Mouse (Mus musculus): Measurements from ENCODE around the gene Fam234b. TPM values are rescaled to one million over a fixed set of nuclear protein-coding genes. Genes with fewer than 3 reads are reported as not detected.

The Fam234b gene
- polyA plus RNA-seq, 1 experiment from 2014 or later: 7.9 TPM

- no peak for ATAC-seq (ENCODE audit: insufficient number of reproducible peaks, insufficient read depth, low FRiP score, low read depth)
- Histone ChIP-seq H3K9me3 (ENCODE audit: control insufficient read depth, low read length) (no peaks in the 10 kb centered on the region), H3K4me3 (ENCODE audit: control insufficient read depth in 1 of 2, insufficient read depth in 1 of 2, low read depth in 1 of 2, low read length in 2 of 2) (no peak overlapping the region), H3K36me3 (ENCODE audit: control insufficient read depth, insufficient read depth, low read length) (peaks cover 14% of the 10 kb centered on the region), H3K27me3 (ENCODE audit: control insufficient read depth, insufficient read depth, low read length) (no peaks in the 10 kb centered on the region), H3K27ac (replicated peaks in 1 of 2; ENCODE audit: control insufficient read depth in 1 of 2, insufficient read depth in 1 of 2, low read depth in 2 of 2, low read length in 2 of 2) (no peak overlapping the region), H3K9ac (ENCODE audit: low read length) (no peak overlapping the region), H3K4me1 (ENCODE audit: control insufficient read depth in 2 of 2, insufficient read depth in 2 of 2, low read length in 2 of 2) (peaks cover 13 to 18% of the 10 kb centered on the region in 2 experiments), H3K4me2 (ENCODE audit: low read length) (no peak overlapping the region)
- 33% methylated on average over 4 of the region's 4 CpGs for WGBS
Observed at GRCm38 (mm10) chr6:135238211-135238610, 40.4 kb downstream of the Fam234b start.

GRCm38 (mm10) chr6:135240361-135240760 is 42.6 kb downstream of the Fam234b start:
- H3K4me2 ChIP-seq (ENCODE audit: low read length): no peak overlapping the region
- H3K4me1 ChIP-seq (ENCODE audit: control insufficient read depth in 2 of 2, insufficient read depth in 2 of 2, low read length in 2 of 2): peaks cover 13 to 18% of the 10 kb centered on the region in 2 experiments
- no peak overlapping the region for H3K9ac ChIP-seq (ENCODE audit: low read length)
- no peak for ATAC-seq (ENCODE audit: insufficient number of reproducible peaks, insufficient read depth, low FRiP score, low read depth)
- H3K4me3 ChIP-seq (ENCODE audit: control insufficient read depth in 1 of 2, insufficient read depth in 1 of 2, low read depth in 1 of 2, low read length in 2 of 2): no peak overlapping the region
- H3K9me3 ChIP-seq (ENCODE audit: control insufficient read depth, low read length): no peaks in the 10 kb centered on the region
- WGBS: 85% methylated on average over 8 of the region's 8 CpGs
- peaks cover 3% of the 10 kb centered on the region; the same call in 1 of the 2 replicates for H3K36me3 ChIP-seq (ENCODE audit: control insufficient read depth, insufficient read depth, low read length)
- no peak overlapping the region for H3K27ac ChIP-seq (replicated peaks in 1 of 2; ENCODE audit: control insufficient read depth in 1 of 2, insufficient read depth in 1 of 2, low read depth in 2 of 2, low read length in 2 of 2)
- no peaks in the 10 kb centered on the region for H3K27me3 ChIP-seq (ENCODE audit: control insufficient read depth, insufficient read depth, low read length)

GRCm38 (mm10) chr6:135245586-135245985 is 47.8 kb downstream of the Fam234b start:
- Histone ChIP-seq H3K4me2 (ENCODE audit: low read length) (no peak overlapping the region), H3K36me3 (ENCODE audit: control insufficient read depth, insufficient read depth, low read length) (no peaks in the 10 kb centered on the region), H3K27me3 (ENCODE audit: control insufficient read depth, insufficient read depth, low read length) (no peaks in the 10 kb centered on the region), H3K4me3 (ENCODE audit: control insufficient read depth in 1 of 2, insufficient read depth in 1 of 2, low read depth in 1 of 2, low read length in 2 of 2) (no peak overlapping the region), H3K9ac (ENCODE audit: low read length) (no peak overlapping the region), H3K4me1 (ENCODE audit: control insufficient read depth in 2 of 2, insufficient read depth in 2 of 2, low read length in 2 of 2) (peaks cover 18 to 19% of the 10 kb centered on the region in 2 experiments), H3K27ac (replicated peaks in 1 of 2; ENCODE audit: control insufficient read depth in 1 of 2, insufficient read depth in 1 of 2, low read depth in 2 of 2, low read length in 2 of 2) (no peak overlapping the region), H3K9me3 (ENCODE audit: control insufficient read depth, low read length) (no peaks in the 10 kb centered on the region)
- ATAC-seq (ENCODE audit: insufficient number of reproducible peaks, insufficient read depth, low FRiP score, low read depth): no peak
- WGBS: 74% methylated on average over 8 of the region's 8 CpGs

DNA sequence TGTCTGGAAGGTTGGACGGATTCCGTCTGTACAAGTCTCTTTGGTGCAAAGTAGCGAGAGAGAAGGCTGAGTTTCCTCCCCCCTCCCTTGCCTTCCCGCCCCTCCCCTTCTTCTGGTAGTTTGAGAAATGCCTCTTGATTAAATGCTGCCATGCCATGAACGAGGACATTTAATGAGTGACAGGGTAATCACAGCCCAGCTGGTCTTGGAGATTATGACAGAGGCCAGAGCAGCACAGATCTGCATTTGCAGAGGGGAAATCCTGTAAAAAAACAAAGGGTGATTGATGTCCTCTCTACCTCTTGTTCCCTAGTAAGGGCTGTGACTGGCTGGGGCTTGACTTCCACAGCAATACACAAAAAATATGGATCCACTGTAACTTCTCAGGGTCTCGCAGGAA is 50.1 kb downstream of the Fam234b start:
- H3K4me1 ChIP-seq (ENCODE audit: control insufficient read depth in 2 of 2, insufficient read depth in 2 of 2, low read length in 2 of 2): peaks cover 25 to 29% of the 10 kb centered on the region in 2 experiments
- no peaks in the 10 kb centered on the region for H3K9me3 ChIP-seq (ENCODE audit: control insufficient read depth, low read length)
- no peak overlapping the region for H3K27ac ChIP-seq (replicated peaks in 1 of 2; ENCODE audit: control insufficient read depth in 1 of 2, insufficient read depth in 1 of 2, low read depth in 2 of 2, low read length in 2 of 2)
- no peak for ATAC-seq (ENCODE audit: insufficient number of reproducible peaks, insufficient read depth, low FRiP score, low read depth)
- H3K36me3 ChIP-seq (ENCODE audit: control insufficient read depth, insufficient read depth, low read length): no peaks in the 10 kb centered on the region
- no peak overlapping the region for H3K9ac ChIP-seq (ENCODE audit: low read length)
- peaks cover 4% of the 10 kb centered on the region; the same call in 1 of the 2 replicates for H3K27me3 ChIP-seq (ENCODE audit: control insufficient read depth, insufficient read depth, low read length)
- H3K4me2 ChIP-seq (ENCODE audit: low read length): no peak overlapping the region
- H3K4me3 ChIP-seq (ENCODE audit: control insufficient read depth in 1 of 2, insufficient read depth in 1 of 2, low read depth in 1 of 2, low read length in 2 of 2): no peak overlapping the region
- 47% methylated on average over 6 of the region's 6 CpGs for WGBS

DNA sequence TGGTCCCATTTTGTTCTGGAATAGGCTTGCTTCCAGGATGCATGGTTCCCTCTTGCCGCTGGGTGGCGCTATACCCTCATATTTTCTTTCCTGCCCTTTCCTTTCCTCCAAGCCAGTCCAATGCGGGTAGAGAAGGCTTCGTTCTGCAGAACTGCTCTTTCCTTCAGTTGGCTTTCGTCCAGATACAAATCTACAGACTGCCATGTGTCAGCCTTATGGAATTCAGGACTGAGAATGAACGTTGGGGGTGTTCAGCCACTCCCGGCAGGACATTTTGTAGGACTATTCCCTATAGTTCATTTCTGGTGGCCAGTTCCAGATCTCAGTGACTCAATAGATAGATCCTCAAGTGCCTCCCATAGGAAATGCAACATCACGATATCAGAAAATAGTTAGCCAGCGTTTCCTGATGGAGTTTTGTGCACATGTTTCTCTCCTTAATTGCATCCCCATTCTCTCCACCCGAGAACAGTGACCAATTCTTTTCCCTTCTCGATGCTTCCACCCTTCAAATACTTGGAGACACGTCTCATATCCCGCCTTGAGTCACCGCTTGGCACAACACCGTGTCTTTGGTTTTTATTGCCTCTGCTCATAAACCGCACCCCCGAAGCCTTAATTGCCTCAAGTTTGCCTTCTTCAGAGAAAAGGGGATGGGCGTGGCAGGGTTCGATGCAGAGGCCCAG is 52.2 kb downstream of the Fam234b start:
- Histone ChIP-seq H3K4me1 (ENCODE audit: control insufficient read depth in 2 of 2, insufficient read depth in 2 of 2, low read length in 2 of 2) (peaks cover 27 to 29% of the 10 kb centered on the region in 2 experiments), H3K4me3 (ENCODE audit: control insufficient read depth in 1 of 2, insufficient read depth in 1 of 2, low read depth in 1 of 2, low read length in 2 of 2) (no peak overlapping the region)
- 39% methylated on average over 19 of the region's 19 CpGs for whole genome bisulfite sequencing

DNA sequence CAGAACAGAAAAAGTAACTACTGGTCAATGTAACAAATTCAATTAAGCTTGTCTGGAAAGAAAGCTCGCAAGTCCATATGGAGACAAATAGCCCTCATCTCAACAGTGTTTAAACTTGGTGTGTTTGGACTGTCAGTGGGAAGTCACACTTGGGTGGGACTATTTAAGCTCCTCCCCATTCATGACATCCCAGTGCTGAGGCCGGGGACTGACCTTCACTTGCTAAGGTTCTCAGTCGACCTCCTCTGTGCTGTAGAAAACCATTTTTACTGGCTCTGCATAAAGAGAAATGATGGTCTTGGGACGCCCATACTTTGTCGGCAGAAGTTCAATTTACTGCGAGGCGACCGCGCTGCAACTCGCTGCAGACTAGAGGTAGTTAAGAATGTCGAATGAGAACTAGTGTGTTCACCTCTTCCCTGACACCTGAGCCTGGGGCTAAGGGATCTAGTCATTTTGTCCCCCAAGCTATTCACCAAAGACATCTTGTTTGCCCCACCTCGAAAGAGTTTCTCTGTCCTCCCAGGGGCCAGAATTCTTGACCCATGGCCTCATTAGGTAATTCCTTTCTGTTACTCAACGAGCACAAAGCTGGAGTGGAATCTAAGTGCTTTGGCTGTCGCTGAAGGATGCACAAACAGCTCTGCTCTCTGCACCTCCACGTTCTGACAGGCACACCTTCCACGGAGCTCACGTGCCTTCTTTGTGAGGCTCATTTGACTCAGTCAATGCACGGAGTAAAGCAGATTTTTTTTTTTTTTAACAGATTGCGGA is 53.3 kb downstream of the Fam234b start:
- peak overlapping the region; percentile 59 to 71 for H3K27ac ChIP-seq (replicated peaks in 1 of 2; ENCODE audit: control insufficient read depth in 1 of 2, insufficient read depth in 1 of 2, low read depth in 2 of 2, low read length in 2 of 2)
- no peaks in the 10 kb centered on the region for H3K36me3 ChIP-seq (ENCODE audit: control insufficient read depth, insufficient read depth, low read length)
- H3K4me1 ChIP-seq (ENCODE audit: control insufficient read depth in 2 of 2, insufficient read depth in 2 of 2, low read length in 2 of 2): peaks cover 27% of the 10 kb centered on the region in 2 experiments
- no peak overlapping the region for H3K9ac ChIP-seq (ENCODE audit: low read length)
- WGBS: 64% methylated on average over 19 of the region's 19 CpGs
- no peak for ATAC-seq (ENCODE audit: insufficient number of reproducible peaks, insufficient read depth, low FRiP score, low read depth)
- H3K27me3 ChIP-seq (ENCODE audit: control insufficient read depth, insufficient read depth, low read length): peaks cover 4% of the 10 kb centered on the region; the same call in 1 of the 2 replicates
- no peak overlapping the region for H3K4me3 ChIP-seq (ENCODE audit: control insufficient read depth in 1 of 2, insufficient read depth in 1 of 2, low read depth in 1 of 2, low read length in 2 of 2)
- H3K9me3 ChIP-seq (ENCODE audit: control insufficient read depth, low read length): peaks cover 8% of the 10 kb centered on the region; the same call in 1 of the 2 replicates
- peak overlapping the region; percentile 63; the same call in 1 of the 2 replicates for H3K4me2 ChIP-seq (ENCODE audit: low read length)

More for the DNA sequence above, 52.2 kb downstream of the Fam234b start:
- Histone ChIP-seq H3K27me3 (ENCODE audit: control insufficient read depth, insufficient read depth, low read length) (peaks cover 4% of the 10 kb centered on the region; the same call in 1 of the 2 replicates), H3K9ac (ENCODE audit: low read length) (no peak overlapping the region), H3K27ac (replicated peaks in 1 of 2; ENCODE audit: control insufficient read depth in 1 of 2, insufficient read depth in 1 of 2, low read depth in 2 of 2, low read length in 2 of 2) (peak overlapping the region; percentile 29 to 70), H3K9me3 (ENCODE audit: control insufficient read depth, low read length) (no peaks in the 10 kb centered on the region), H3K4me2 (ENCODE audit: low read length) (peak overlapping the region; percentile 5; the same call in 1 of the 2 replicates), H3K36me3 (ENCODE audit: control insufficient read depth, insufficient read depth, low read length) (no peaks in the 10 kb centered on the region)
- peak; percentile 66 for ATAC-seq (ENCODE audit: insufficient number of reproducible peaks, insufficient read depth, low FRiP score, low read depth)

GRCm38 (mm10) chr6:135251849-135252727 is 54.3 kb downstream of the Fam234b start:
- H3K27ac ChIP-seq (replicated peaks in 1 of 2; ENCODE audit: control insufficient read depth in 1 of 2, insufficient read depth in 1 of 2, low read depth in 2 of 2, low read length in 2 of 2): peak overlapping the region; percentile 63 to 71
- peak overlapping the region; percentile 63 for H3K4me2 ChIP-seq (ENCODE audit: low read length)
- ATAC-seq (ENCODE audit: insufficient number of reproducible peaks, insufficient read depth, low FRiP score, low read depth): 0 out of 2 replicates have a peak, but pooled peaks have one; percentile 10
- peaks cover 8% of the 10 kb centered on the region; the same call in 1 of the 2 replicates for H3K9me3 ChIP-seq (ENCODE audit: control insufficient read depth, low read length)
- 32% methylated on average over 24 of the region's 24 CpGs for WGBS
- peaks cover 4% of the 10 kb centered on the region; the same call in 1 of the 2 replicates for H3K27me3 ChIP-seq (ENCODE audit: control insufficient read depth, insufficient read depth, low read length)
- H3K9ac ChIP-seq (ENCODE audit: low read length): peak overlapping the region; percentile 54
- H3K4me1 ChIP-seq (ENCODE audit: control insufficient read depth in 2 of 2, insufficient read depth in 2 of 2, low read length in 2 of 2): peaks cover 27% of the 10 kb centered on the region in 2 experiments
- H3K36me3 ChIP-seq (ENCODE audit: control insufficient read depth, insufficient read depth, low read length): no peaks in the 10 kb centered on the region
- peak overlapping the region; percentile 3 to 16; a peak in 3 of 4 replicates for H3K4me3 ChIP-seq (ENCODE audit: control insufficient read depth in 1 of 2, insufficient read depth in 1 of 2, low read depth in 1 of 2, low read length in 2 of 2)
